Mouse (Mus musculus) erythroblast, embryonic 14.5 days (primary cell): ENCODE results near the gene Dmrt3.

Source experiments
- GATA1 ChIP-seq: IDR thresholded peaks from 2 replicates; pipeline ENCODE4 v1.6.1; 2012; ENCODE audit warnings: low read length, inconsistent platforms, mixed read lengths
- TAL1 ChIP-seq: IDR thresholded peaks from 3 replicates; pipeline ENCODE4 v1.6.1; 2012; ENCODE audit warnings: low read length, inconsistent platforms, mixed read lengths

- TF ChIP-seq TAL1, result no peak
- no peak for TF ChIP-seq GATA1
These were observed 42.5 kb downstream of the Dmrt3 start for GRCm38 (mm10) chr19:25652560-25652959.
